Mouse (Mus musculus): ENCODE measurements around the gene Foxk1.
A peak's percentile ranks its signal among the peaks of the same experiment; 100 is the strongest.

Foxk1 gene

GRCm38 (mm10) chr5:142391691-142392090, 9.6 kb upstream of the Foxk1 start:
- DNase-seq = no peak

GRCm38 (mm10) chr5:142394602-142395252, 6.6 kb upstream of the Foxk1 start:
- no peak for DNase-seq

DNA sequence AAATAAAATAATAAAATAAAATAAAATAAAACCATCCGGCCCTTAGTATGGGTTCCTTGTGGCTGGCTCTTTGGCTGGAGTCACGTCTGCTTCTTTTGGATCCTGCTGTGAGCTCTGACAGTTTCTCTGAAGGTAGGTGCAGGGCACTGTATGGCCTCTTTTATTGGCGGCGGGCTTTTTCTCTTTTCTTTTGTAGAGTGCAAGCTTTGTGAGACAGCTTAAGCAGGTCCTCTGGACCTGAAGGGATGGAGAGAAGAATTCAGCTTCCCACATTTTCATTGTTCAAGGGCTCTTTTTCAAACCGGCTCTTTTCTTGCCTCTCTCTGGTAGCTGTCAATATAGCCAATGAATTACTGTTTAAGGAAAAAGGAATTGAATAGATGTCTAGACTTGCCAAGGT, 5.4 kb upstream of the Foxk1 start:
- DNase-seq = no peak

DNA sequence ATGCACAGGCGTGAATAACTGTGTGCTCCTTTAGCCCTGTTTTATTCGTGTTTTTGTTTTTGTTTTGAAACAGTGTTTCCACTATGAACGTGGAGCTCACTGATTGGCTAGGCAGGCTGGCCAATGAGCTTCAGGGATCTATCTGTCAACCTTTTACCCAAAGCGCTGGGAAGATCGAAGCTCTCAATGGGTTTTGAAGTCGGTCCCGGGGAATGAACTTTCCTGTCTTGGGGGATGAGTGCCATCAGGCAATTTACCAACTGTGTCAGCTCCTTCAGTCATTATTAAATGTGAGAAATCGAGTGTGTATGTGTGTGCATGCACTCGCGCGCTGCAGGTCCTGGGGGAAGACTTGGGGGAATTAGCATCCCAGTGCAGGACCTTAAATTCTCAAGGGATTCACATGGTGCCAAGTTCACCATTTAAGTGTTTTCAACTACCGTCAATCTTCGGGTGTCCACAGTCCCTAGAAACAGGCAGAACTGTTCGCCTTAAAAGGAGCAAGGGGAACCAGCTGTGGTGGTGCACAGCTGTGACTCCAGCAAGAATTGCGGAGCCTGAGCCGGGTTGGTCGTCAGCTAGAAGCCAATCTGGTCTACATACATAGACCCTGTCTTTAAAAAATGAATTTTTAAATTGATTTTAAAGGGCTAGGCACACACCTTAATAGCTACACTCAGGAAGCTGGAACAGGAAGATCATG, 965 bp upstream of the Foxk1 start:
- DNase-seq = peak in 1 of 2 experiments; percentile 51

DNA sequence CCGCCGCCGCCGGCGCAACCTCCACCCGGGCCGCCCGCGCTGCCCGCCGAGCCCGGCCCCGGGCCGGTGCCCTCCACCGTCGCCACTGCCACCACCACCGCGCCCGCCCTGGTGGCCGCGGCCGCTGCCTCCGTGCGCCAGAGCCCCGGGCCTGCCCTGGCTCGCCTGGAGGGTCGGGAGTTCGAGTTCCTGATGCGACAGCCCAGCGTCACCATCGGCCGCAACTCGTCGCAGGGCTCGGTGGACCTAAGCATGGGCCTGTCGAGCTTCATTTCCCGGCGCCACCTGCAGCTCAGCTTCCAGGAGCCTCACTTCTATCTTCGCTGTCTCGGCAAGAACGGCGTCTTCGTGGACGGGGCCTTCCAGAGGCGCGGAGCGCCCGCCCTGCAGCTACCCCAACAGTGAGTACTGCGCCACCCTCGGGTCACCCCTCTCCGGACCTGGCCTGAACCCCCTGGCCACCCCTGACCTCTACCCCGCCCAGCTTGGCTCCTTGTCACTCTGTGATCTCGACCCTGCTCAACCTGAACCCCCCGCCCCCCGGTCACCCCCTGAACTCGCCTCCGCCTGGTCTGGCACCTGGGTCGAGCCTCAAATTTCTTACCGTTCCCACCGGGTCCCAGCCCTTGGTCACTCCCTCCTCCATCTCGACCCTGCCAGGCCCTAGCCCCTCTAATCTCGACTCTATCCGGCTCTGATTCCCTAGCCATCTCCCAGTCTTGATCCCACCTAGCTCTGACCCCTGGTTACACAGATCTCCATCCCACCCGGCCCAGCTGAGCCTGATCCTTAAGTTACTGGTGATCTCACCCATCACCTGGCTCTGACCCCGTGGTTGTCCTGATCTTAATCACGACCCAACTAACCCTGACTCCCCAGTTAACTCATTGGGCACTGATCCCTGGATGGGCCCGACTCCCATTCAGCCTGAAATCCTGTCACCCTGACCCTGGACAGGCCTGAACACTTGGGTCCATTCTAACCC, 636 bp downstream of the Foxk1 start:
- no peak for DNase-seq

GRCm38 (mm10) chr5:142403694-142404093, 2.4 kb downstream of the Foxk1 start:
- DNase-seq = no peak

- DNase-seq = no peak
These were observed 3.0 kb downstream of the Foxk1 start for GRCm38 (mm10) chr5:142404307-142404706.

GRCm38 (mm10) chr5:142405426-142405825, 4.1 kb downstream of the Foxk1 start:
- DNase-seq = no peak

DNA sequence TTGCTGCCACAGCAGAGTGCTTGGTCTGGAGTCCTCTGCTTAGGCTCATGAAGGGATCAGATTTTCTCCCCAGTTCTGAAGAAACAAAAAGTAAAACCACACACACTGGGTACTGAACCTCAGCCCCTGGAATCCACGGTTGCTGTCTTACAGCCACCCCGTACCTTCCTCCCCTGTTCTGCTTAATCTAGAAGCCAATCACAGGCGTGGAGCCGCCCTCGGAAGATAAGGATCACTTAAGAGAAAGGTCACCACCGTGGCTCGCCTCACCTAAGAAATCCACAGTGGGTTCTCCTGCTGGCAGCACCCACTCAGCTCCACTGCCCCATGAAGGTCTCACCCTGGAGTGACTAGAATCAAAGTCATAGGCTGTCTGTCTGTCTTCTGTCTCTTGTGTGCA, 5.1 kb downstream of the Foxk1 start:
- DNase-seq = no peak

GRCm38 (mm10) chr5:142406937-142407336, 5.6 kb downstream of the Foxk1 start:
- DNase-seq = no peak

GRCm38 (mm10) chr5:142407381-142407780, 6.1 kb downstream of the Foxk1 start:
- DNase-seq = no peak

DNA sequence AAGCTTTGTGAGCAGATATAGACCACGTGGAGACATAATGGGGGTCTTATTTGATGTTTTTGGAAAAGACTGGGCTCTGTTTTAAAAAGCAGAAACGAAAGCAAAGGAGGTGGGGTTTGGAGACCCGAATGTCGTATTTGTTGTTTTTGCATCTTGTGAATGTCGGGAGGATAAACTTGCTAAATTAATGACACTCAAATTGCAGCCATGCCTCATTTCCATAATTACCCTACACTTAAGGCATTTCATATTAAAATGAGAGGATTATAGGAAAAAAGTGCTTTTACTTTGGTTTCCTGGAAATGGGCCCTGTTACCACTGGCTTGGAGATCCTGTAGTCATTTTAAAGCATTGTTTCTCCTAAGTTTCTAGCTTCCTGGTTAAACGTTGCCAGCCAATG, 7.9 kb downstream of the Foxk1 start:
- no peak for DNase-seq

DNA sequence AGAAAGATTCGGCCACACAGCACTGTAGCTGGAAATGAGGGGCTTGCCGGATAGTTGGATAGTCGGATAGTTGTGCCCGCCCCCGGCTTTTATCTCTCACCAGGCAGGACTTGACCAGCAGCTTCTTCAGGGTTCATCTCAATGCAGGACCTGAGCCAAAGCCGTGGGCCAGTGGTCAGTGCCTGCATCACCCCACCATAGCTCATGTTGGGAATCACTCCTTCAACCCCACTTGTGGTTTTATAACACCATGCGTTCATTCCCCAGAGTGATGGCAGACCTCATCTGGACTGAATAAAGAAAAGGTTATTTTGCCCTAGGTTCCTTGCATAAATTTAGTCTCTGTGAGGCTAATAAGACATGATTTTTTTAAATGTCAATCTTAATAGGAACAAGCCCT, 9.1 kb downstream of the Foxk1 start:
- DNase-seq = no peak

- DNase-seq = peak in 1 of 2 experiments; percentile 8
These were observed 11.5 kb downstream of the Foxk1 start for GRCm38 (mm10) chr5:142412678-142413385.

DNA sequence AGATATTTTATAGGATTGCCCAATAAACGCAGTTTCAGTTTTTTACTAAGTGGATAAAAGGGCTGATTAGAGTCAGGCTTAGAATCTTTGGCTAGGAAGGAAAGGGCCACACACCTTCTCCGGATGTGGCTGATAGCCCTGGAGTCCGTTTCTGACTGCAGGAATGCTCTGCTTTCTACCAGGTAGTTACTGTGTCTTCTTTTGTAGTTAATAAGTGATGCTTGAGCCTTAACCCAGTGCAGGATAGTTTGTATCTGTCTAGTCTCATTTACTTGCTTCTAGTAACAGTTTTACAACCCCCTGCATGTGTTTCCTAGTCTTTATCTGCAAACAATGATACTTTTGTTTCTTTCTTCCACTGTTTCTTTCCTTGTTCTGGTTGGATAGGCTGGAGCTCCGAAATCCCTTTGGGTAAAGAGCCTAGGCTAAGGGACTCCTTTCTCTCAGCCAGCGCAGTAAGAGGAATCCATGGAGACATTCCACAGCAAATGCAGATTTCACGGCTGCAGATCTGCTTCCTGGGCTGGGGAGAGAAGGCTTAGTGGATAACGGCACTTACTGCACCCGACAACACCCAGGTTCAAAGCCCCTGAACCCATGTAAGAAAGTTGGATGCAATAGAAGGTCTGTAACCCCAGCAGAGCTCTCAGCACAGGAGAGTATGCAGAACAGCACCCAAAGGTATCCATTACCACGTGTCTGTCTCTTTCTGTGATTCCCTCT, 12.6 kb downstream of the Foxk1 start:
- no peak for DNase-seq

DNA sequence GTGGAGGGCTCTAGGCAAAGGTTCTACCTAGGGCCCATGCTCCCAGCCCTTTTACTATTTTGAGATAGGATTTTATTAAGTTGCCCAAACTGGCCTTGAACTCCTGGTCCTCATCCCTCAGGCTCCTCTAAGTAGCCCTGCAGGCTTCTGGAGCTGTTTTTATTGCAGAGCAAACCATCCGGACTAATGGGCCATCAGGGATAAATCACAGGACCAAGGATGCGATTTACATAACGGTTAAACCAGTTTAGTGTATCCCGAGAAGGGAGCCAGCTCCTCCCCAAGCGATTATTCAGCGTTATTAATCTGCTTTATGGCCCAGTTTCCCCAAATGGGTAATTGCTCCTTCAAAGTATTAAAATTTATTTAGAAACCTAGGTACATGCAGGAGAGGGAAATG, 14.1 kb downstream of the Foxk1 start:
- no peak for DNase-seq

DNA sequence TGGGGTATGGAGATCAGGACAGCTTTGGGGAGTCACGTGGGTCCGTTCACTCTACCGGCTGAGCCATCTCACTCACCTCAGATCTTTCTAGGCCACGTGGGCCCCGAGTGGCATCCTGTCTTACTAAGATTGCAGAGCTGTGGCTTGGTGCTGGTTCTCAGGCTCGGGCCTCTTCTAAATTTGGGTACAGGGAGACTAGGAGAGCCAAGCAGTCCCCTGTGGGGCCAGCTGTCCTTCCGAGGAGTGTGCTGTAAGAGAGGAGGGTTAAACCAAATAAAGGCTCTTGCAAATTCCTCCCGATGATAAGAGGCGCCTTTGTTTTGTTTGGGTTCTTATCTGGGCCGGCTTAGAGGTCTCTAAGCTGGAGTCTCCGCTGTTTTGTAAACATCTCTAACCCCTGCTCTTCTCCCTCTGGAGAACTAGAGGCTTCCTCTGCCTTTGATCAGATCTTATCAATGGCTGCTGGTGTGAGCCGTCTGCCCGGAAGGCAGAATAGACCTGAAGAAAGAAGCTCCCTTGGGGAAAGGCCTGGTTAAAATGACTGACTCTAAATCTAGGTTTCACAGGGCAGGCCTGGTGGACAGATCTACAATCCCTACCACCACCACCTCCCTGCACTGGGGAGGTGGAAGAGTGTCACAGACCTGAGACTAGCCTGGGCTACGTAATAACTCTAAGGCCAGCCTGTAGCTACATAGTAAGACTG, 14.9 kb downstream of the Foxk1 start:
- DNase-seq = peak in 1 of 2 experiments; percentile 44

DNA sequence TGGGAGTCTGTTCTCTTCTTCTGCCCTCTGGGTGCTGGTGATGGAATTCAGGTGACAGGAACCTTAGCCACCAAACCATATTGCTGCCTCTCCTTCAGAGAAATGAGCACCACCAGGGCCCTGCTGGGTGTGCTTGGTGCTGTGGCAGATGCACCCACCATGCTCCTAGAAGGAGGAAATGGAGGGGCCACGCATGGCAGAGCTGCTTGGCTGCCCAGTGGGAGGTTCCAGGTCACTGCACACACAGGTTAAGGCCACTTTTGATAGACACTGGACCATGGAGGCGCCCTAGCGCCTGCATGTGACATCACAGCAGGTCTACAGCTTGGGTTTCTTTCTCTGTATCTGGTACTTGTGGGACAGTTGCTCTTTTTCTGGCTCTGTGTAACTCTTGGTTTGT, 15.8 kb downstream of the Foxk1 start:
- DNase-seq = no peak

DNA sequence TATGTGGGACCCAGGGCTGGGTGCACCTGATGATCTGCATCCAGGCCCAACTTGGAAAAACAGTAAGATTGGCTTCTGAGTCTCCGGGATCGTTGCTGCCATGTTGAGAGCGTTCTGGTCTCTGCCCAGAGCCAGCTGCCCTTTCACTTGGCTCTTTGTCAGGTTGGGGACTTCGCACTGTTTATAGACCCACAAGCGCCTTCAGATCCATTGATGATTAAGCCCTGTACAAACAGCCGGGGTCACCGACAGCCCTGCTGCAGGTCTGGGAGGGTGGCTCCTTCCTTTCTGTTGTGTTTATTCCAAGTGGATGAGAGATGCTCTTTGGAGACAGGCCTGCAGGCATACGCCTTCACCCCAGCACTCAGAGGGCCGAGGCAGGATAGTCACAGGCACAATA, 16.6 kb downstream of the Foxk1 start:
- DNase-seq = no peak

DNA sequence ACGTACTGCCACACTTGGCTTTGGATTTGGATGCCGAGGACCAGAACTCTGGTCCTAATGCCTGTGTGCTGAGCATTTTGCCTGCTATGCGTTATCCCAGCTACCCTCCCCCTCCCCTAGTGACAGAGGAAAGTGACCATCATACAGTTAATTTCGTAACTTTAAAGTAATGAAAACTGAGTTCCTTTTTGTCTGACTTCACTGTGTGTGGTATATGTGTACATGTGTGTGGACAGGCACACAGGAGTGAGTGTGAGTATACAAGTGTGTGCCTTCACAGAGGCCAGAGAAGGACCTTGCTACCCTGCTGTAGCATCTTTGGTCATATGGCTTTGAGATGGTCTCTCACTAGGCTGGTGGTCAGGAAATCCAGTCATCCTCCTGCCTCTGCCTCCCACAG, 17.1 kb downstream of the Foxk1 start:
- DNase-seq = no peak

DNA sequence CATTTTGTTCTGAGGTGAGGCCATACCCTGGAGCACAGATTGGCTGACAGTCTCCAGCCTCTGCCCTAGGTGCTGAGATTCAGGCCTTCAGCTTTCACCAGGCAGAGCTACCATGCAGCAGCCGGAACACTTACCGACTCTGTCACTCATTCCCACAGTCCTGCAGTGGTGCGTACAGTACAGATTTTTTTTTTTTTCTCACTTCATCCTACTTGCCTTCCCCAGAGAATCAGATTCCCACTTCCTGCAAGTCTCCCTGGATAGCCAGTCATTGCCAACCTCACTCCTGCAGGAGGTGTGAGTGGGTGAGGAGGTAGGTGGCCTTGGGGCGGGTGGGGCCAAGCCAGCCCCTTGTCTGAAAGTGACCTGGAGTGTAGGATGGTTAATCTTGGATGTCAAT, 19.0 kb downstream of the Foxk1 start:
- DNase-seq = no peak

All from cerebellum, postnatal 25 days (tissue).